Mouse (Mus musculus): Measurements from ENCODE around the gene Gm20517.

Gene Gm20517

DNA sequence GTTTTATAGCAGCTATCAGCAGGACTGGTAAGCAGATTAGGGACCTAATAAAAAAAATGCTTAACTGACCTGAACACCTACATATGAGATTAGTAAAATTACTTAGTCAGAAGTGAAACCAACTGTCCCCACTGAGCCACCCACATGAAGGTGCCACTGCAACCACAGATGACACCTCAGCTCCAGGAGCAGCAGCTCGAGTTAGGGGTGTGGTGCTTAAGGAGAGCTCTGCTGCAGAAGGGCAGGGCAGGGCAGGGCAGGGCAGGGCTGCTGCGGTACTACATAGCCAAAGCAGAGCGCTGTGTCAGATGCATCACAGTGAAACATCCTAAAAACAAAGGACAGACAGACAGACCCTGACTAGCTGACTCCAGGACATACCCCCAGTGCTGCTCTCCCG lies 71.4 kb downstream of the Gm20517 start:
- DNase-seq: no peak

DNA sequence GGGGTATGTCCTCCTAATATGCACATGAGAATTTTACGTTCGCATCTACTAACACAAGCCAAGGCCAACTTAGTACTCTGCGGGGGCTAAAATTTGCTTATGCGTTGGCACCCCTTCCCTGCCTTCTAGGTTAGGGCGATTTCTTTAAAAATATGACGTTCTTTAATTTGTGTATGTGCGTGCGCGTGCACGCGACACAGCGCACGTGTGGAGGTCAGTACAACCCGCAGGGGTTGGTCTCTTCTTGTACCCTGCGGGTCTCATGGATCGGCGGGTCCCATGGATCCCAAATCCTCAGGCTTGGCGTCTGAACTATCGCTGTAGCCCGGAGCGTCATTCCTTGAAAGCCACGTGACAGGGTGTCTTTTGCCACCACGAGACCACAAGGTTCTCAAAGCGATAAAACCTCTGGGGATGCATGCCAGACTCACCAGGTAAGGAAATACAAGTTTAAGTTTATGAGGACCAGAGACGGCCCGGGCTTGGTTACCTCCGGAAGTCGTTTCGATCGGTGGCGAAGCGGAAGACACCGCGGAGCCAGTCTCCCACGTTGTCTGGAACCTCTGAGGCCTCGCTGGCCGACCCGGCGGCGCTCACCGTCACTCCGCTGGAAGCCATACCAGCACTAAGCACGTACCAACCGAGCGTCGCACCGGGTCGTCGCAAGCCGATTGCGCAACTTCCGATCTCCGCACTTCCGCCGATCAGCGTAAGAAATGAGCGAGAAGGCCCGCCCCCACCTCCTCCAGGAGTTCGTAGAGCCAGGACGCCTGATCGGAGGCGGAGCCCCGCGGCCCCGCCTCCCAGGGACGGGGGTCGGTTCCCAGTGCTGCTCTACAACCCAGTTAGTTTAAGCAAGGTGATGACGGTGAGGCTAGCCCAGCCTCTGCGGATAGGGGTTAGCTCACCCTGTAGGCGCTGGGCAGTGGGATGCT lies 76.3 kb downstream of the Gm20517 start:
- DNase-seq: peak; percentile 97

GRCm38 (mm10) chr17:47688344-47688607 lies 76.9 kb downstream of the Gm20517 start, which contains the start of gene Tomm6:
TSS of gene Tomm6 (minus strand) at chr17:47688386.
- DNase-seq: no peak

GRCm38 (mm10) chr17:47688608-47689575 lies 77.5 kb downstream of the Gm20517 start, which contains the start of gene Frs3:
TSS of gene Frs3 (plus strand) at chr17:47689030.
- peak; percentile 86 for DNase-seq

DNA sequence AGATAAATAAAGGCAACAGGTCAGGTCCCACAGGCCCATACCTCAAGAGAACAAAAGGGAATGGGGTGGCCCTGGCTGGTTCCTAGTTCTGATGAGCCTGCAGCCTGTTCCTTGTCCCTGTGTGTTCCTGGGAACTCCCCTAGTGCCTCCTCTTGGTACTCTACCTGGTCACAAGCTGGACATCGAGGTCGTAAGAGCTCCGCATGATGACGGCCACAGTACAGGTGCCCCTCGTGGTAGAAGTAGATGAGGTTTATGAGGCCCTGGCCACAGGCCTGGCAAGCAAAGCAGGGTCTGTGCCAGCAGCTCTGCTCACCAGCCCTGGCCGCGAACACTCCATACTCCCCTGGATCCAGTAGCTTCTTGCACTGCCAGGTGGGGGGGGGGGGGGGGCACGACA lies 78.5 kb downstream of the Gm20517 start:
- DNase-seq: no peak

DNA sequence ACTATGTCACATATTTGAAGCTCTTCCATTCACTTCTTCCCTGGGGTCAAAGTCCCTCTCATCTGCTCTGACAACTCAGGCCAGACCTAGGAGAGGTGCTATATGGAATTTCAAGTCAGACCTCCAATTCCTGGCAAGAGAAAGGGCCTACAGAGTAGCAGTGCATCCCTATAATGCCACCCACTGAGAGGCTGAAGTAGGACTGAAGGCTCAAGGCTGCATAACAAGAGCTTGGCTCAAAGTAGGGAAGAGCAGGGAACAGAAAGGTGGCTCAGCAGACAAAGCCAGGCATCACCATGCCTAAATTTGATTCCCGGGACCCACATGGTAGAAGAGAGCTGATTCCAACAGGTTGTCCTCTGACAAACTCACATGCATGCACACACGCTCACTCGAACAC lies 80.3 kb downstream of the Gm20517 start:
- no peak for DNase-seq

GRCm38 (mm10) chr17:47693671-47694441 lies 82.5 kb downstream of the Gm20517 start:
- DNase-seq: peak; percentile 27

- DNase-seq: no peak
These were observed 82.9 kb downstream of the Gm20517 start, which contains the start of gene Gm21981 for GRCm38 (mm10) chr17:47694442-47694502. TSS of gene Gm21981 (minus strand) at chr17:47694455.

DNA sequence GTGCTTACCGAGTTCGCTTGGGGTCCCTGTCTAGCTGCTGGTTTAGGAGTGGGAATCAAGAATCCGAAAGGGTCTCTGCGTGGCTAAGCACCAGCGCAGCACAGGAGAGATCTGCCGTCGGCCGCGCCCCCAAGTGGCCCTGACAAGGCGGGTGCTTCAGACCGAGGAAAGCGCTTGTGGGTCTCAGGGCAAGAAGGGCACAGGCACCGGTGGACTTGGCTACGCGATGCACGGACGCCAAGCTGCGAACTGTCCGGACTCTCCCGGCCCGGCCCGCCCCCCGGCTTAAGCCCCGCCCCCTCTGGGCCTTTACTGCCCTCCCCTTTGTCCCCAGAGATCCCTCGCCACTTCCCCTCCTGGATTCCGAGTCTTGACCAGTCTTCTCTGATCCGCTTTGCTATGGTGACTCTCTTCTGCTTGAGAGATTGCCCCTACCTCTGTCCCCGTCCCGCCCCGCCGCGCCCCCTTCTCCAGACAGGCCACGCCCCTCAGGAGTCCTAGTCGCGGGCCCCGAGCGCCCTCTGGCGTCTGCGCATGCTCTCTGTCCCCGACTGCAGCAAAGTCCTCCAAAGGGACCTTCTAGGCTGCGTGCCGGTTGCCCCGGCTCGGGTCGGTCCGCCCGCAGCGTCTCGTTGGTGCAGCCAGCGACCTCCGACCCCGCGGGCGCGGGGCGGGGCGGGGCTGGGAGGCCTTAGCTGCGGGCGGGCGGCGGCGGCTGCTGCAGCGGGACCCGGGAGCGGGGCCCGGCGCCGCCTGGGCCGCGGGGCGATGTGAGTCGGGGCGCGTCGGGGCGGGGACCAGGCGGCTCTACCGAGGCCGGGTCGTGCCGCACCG lies 83.3 kb downstream of the Gm20517 start, which contains the start of gene Prickle4:
TSS of gene Prickle4 (minus strand) at position 234 of the 834 bp plus-strand sequence.
- peak; percentile 98 for DNase-seq

- no peak for DNase-seq
These were observed 83.9 kb downstream of the Gm20517 start for GRCm38 (mm10) chr17:47695337-47695710.

DNA sequence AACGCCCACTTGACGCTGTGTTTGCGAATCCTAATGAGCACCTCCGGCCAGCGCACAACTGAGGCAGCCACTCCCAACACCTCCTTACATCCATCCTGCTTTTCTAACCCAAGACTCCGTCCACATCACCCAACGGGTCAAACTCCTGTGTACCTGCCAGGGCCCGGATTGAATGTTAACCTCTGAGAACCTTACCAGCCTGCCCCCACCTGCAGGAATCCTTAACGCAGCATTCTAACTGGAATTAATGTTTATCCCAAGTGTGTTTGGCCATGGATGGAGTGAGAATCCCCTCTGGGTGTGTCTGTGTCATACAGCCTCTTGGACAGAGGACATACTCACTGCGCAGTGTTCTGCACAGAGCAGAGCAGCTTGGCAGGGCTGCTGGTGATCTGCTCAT lies 86.8 kb downstream of the Gm20517 start:
- no peak for DNase-seq

- no peak for DNase-seq
These were observed 87.7 kb downstream of the Gm20517 start for GRCm38 (mm10) chr17:47699055-47699454.

DNA sequence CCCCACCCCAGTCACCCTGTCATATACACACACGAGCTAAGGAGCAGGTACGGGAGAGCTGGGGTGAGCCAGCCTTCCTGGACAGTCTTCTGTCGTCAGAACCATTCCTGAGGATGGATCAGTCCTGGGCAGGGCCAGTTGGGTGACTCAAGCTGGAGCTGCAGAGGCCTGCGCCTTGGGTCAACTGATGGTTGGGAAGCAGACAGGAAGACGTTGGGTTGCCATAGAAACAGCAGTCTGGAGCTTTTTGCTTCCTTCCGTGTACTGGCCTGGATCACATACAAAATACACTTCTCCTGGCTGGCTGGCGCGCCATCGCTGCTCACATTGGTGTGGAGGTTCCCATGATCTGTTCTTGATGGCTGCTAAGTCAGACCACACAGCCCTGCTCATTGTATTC lies 90.4 kb downstream of the Gm20517 start:
- no peak for DNase-seq

- DNase-seq: peak; percentile 16
These were observed 91.4 kb downstream of the Gm20517 start for GRCm38 (mm10) chr17:47702548-47703345.

DNA sequence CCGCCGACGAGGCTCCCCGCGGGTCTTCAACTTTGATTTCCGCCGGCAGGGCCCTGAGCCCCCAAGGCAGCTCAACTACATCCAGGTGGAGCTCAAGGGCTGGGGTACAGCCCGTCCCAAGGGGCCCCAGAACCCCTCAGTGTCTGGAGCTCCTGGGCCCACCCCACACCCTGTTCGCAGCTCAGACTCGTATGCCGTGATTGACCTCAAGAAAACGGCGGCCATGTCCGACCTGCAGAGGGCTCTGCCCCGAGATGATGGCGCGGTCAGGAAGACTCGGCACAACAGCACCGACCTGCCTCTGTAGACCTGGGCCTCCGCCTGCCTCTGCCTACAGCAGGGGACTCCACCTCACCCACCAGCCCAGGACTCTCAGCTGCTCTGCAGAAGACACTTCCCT lies 92.2 kb downstream of the Gm20517 start:
- DNase-seq: no peak

DNA sequence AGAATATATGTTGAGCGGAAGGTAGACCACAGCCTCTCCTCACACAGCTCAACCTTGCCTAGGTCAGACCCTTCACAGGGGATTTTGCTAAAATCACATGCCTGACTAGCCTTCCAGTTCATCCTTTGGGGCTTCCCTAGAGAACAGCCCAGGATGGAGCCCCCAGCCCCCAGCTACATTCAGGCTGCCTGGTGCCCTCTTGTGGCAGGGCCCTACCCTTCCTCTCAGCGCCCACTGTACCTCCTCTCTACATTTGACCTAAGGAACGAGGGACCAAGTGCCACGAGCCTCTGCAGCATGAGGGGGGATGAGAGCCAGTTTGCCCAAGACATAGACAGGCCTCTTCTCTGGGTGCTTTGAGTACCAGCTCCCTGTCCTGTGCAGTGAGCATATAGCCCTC lies 93.3 kb downstream of the Gm20517 start:
- DNase-seq: no peak

DNA sequence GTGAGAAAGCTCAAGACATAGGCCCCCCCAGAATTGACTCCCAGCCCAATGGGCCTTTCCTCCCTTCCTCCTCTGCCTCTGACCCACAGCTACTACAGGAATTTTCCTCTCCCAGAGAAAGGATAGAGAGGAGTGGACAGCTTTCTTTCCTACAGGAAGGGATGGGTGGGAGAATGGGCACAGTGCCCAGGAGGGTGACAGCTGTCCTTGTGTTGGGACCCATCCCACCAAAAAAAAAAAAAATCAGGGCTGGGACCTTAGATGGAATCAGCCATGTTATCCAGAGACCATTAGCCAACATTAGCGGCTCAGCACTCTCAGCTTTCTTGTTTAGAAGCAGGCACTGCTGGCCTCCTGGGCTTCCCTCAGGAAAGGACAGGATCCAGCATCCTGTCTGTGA lies 94.8 kb downstream of the Gm20517 start:
- peak; percentile 67 for DNase-seq

GRCm38 (mm10) chr17:47707961-47708360 lies 96.6 kb downstream of the Gm20517 start:
- DNase-seq: no peak

- no peak for DNase-seq
These were observed 97.6 kb downstream of the Gm20517 start for GRCm38 (mm10) chr17:47708972-47709371.

DNA sequence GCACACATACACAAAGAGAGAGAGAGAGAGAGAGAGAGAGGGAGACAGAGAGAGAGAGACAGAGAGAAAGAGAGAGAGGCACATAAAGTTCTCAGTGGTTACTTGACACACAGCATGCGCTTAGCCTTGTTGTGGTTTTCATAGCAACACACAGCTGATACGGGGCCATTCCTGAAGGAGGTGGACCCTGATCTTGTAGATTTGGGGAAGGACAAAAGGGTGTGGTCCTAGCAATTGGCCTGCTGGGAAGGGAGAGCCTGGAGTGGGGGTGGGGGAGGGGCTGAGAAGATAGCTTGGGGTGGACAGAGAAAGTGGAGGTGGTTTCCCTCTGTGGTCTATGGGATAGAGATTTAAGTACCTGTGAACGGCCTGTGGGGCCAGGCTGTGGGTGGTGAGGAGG lies 98.6 kb downstream of the Gm20517 start:
- no peak for DNase-seq

- DNase-seq: no peak
These were observed 100.5 kb downstream of the Gm20517 start for GRCm38 (mm10) chr17:47711883-47712282.

Measured in lung, postnatal 10 days (tissue).